Mouse (Mus musculus): Measurements from ENCODE around the gene Gfy.

- TF ChIP-seq POLR2A (IDR thresholded peaks at IDR 0.05; ENCODE audit: low read depth, low read length) (no peak), CTCF (IDR thresholded peaks at IDR 0.05; ENCODE audit: borderline replicate concordance, insufficient read depth, low read length) (no peak)
Measured at GRCm38 (mm10) chr7:45133446-45134159, 45.8 kb downstream of the Gfy start.
